Mouse (Mus musculus) ovary, postnatal 10 days (tissue): ENCODE data around the gene Tnxb.

ENCODE experiments used
- DNase-seq: peaks from one replicate; pipeline ENCODE4 v3.0.0; 2022; ENCODE audit warnings: low spot score

The Tnxb gene

GRCm38 (mm10) chr17:34659897-34660214 is 10.5 kb upstream of the Tnxb start:
- DNase-seq, result no peak

GRCm38 (mm10) chr17:34660259-34660820 is 10.0 kb upstream of the Tnxb start:
- DNase-seq, result no peak

- DNase-seq, result no peak
Measured at GRCm38 (mm10) chr17:34661121-34661591, 9.2 kb upstream of the Tnxb start.

GRCm38 (mm10) chr17:34662468-34662867 is 7.9 kb upstream of the Tnxb start:
- DNase-seq, result no peak

GRCm38 (mm10) chr17:34662978-34663377 is 7.4 kb upstream of the Tnxb start:
- DNase-seq, result no peak

- DNase-seq, result no peak
Measured at GRCm38 (mm10) chr17:34663558-34663957, 6.8 kb upstream of the Tnxb start.

GRCm38 (mm10) chr17:34664472-34664871 is 5.9 kb upstream of the Tnxb start:
- no peak for DNase-seq

- no peak for DNase-seq
Measured at GRCm38 (mm10) chr17:34671151-34672066, 1.1 kb downstream of the Tnxb start.

- DNase-seq, result no peak
Measured at GRCm38 (mm10) chr17:34672246-34672792, 2.0 kb downstream of the Tnxb start.

GRCm38 (mm10) chr17:34673139-34673538 is 2.8 kb downstream of the Tnxb start:
- no peak for DNase-seq

GRCm38 (mm10) chr17:34674524-34675204 is 4.3 kb downstream of the Tnxb start:
- no peak for DNase-seq

- no peak for DNase-seq
Measured at GRCm38 (mm10) chr17:34675205-34676092, 5.1 kb downstream of the Tnxb start.

- no peak for DNase-seq
Measured at GRCm38 (mm10) chr17:34676093-34676460, 5.7 kb downstream of the Tnxb start.

- DNase-seq, result no peak
Measured at GRCm38 (mm10) chr17:34676671-34677070, 6.3 kb downstream of the Tnxb start.

- no peak for DNase-seq
Measured at GRCm38 (mm10) chr17:34680191-34680590, 9.9 kb downstream of the Tnxb start.

- DNase-seq, result no peak
Measured at GRCm38 (mm10) chr17:34680621-34681020, 10.3 kb downstream of the Tnxb start.

- no peak for DNase-seq
Measured at GRCm38 (mm10) chr17:34681132-34681571, 10.8 kb downstream of the Tnxb start.

GRCm38 (mm10) chr17:34681881-34682536 is 11.7 kb downstream of the Tnxb start:
- DNase-seq, result no peak

- DNase-seq, result no peak
Measured at GRCm38 (mm10) chr17:34683179-34683578, 12.8 kb downstream of the Tnxb start.

GRCm38 (mm10) chr17:34683686-34684220 is 13.4 kb downstream of the Tnxb start:
- DNase-seq, result no peak
